Mouse (Mus musculus): ENCODE data around the gene Trim16. TPM values are rescaled to one million over a fixed set of nuclear protein-coding genes. Genes with fewer than 3 reads are reported as not detected.

Gene Trim16
- polyA plus RNA-seq, 1 experiment from 2014 or later = 4.0 TPM

DNA sequence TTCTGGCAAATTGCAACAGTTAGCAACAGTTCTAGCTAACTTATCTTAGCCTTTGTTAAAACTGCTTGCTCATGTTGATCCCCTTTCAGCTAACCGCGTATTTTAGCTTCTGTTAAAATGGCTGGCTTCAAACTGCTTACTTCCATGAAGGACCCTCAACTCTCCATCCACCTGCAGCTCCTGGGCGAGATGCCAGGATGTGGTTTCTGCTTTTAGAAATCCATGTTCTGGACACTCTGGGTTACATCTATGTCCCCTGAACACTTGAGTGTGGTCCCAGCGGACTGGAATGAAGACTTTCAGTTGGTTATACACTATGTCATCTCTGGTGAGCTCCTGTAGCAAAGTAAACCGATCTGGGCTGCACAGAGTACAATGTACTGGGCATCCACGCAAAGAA is 7.8 kb upstream of the Trim16 start:
- no peaks in the 10 kb centered on the region for H3K27me3 ChIP-seq (ENCODE audit: control insufficient read depth, insufficient read depth, low read length)
- peaks cover 3 to 13% of the 10 kb centered on the region in 2 experiments for H3K4me1 ChIP-seq (ENCODE audit: control insufficient read depth in 2 of 2, insufficient read depth in 2 of 2, low read length in 2 of 2)
- no peak overlapping the region for H3K9ac ChIP-seq (ENCODE audit: low read length)
- ATAC-seq (ENCODE audit: insufficient number of reproducible peaks, insufficient read depth, low FRiP score, low read depth) = no peak
- H3K27ac ChIP-seq (replicated peaks in 1 of 2; ENCODE audit: control insufficient read depth in 1 of 2, insufficient read depth in 1 of 2, low read depth in 2 of 2, low read length in 2 of 2) = no peak overlapping the region
- WGBS = 81% methylated on average over 6 of the region's 6 CpGs
- H3K9me3 ChIP-seq (ENCODE audit: control insufficient read depth, low read length) = no peaks in the 10 kb centered on the region
- H3K36me3 ChIP-seq (ENCODE audit: control insufficient read depth, insufficient read depth, low read length) = no peaks in the 10 kb centered on the region
- no peak overlapping the region for H3K4me3 ChIP-seq (ENCODE audit: control insufficient read depth in 1 of 2, insufficient read depth in 1 of 2, low read depth in 1 of 2, low read length in 2 of 2)
- no peak overlapping the region for H3K4me2 ChIP-seq (ENCODE audit: low read length)

- H3K4me3 ChIP-seq (ENCODE audit: control insufficient read depth in 1 of 2, insufficient read depth in 1 of 2, low read depth in 1 of 2, low read length in 2 of 2) = no peak overlapping the region
- H3K27ac ChIP-seq (replicated peaks in 1 of 2; ENCODE audit: control insufficient read depth in 1 of 2, insufficient read depth in 1 of 2, low read depth in 2 of 2, low read length in 2 of 2) = no peak overlapping the region
- peaks cover 3 to 13% of the 10 kb centered on the region in 2 experiments for H3K4me1 ChIP-seq (ENCODE audit: control insufficient read depth in 2 of 2, insufficient read depth in 2 of 2, low read length in 2 of 2)
- no peaks in the 10 kb centered on the region for H3K27me3 ChIP-seq (ENCODE audit: control insufficient read depth, insufficient read depth, low read length)
- ATAC-seq (ENCODE audit: insufficient number of reproducible peaks, insufficient read depth, low FRiP score, low read depth) = no peak
- H3K4me2 ChIP-seq (ENCODE audit: low read length) = no peak overlapping the region
- H3K9me3 ChIP-seq (ENCODE audit: control insufficient read depth, low read length) = no peaks in the 10 kb centered on the region
- 11% methylated on average over 1 of the region's 1 CpGs for WGBS
- H3K36me3 ChIP-seq (ENCODE audit: control insufficient read depth, insufficient read depth, low read length) = no peaks in the 10 kb centered on the region
- no peak overlapping the region for H3K9ac ChIP-seq (ENCODE audit: low read length)
Observed at GRCm38 (mm10) chr11:62813497-62813896, 6.5 kb upstream of the Trim16 start.

DNA sequence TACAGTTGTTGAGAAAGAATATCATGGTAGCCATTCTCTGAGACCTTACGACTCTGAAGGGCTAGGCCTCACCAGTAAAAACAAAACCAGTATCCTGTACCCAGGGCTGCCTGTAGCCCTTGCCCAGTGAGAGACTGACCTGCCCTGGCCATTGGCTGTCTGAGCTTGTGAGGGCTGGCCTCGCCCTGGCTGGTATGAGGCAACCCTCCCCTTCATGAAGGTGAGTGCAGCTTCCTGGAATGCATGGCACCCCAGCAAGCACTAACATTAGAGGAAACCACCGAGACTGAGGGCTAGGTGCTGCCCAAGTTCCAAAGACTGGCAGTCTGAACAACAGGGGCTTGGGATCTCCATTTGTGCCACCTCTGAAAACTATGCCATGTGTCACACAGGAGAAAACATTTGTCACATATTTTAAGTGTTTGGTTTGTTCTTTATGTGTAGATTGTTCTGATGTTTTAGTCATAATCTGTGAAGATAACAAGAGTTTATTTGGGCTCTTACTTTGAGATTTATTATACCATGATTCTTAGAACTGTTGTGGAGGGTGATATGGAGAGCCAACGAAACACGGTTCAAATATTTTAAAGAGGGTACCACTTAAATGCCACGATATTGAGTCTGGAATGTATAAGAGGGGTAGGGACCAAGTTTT is 5.9 kb upstream of the Trim16 start:
- H3K9me3 ChIP-seq (ENCODE audit: control insufficient read depth, low read length) = no peaks in the 10 kb centered on the region
- H3K9ac ChIP-seq (ENCODE audit: low read length) = no peak overlapping the region
- WGBS = 53% methylated on average over 6 of the region's 6 CpGs
- peaks cover 3 to 13% of the 10 kb centered on the region in 2 experiments for H3K4me1 ChIP-seq (ENCODE audit: control insufficient read depth in 2 of 2, insufficient read depth in 2 of 2, low read length in 2 of 2)
- no peaks in the 10 kb centered on the region for H3K27me3 ChIP-seq (ENCODE audit: control insufficient read depth, insufficient read depth, low read length)
- no peak for ATAC-seq (ENCODE audit: insufficient number of reproducible peaks, insufficient read depth, low FRiP score, low read depth)
- no peak overlapping the region for H3K27ac ChIP-seq (replicated peaks in 1 of 2; ENCODE audit: control insufficient read depth in 1 of 2, insufficient read depth in 1 of 2, low read depth in 2 of 2, low read length in 2 of 2)
- no peak overlapping the region for H3K4me2 ChIP-seq (ENCODE audit: low read length)
- H3K36me3 ChIP-seq (ENCODE audit: control insufficient read depth, insufficient read depth, low read length) = no peaks in the 10 kb centered on the region
- H3K4me3 ChIP-seq (ENCODE audit: control insufficient read depth in 1 of 2, insufficient read depth in 1 of 2, low read depth in 1 of 2, low read length in 2 of 2) = no peak overlapping the region

GRCm38 (mm10) chr11:62814625-62815024 is 5.4 kb upstream of the Trim16 start:
- Histone ChIP-seq H3K9me3 (ENCODE audit: control insufficient read depth, low read length) (no peaks in the 10 kb centered on the region), H3K4me1 (ENCODE audit: control insufficient read depth in 2 of 2, insufficient read depth in 2 of 2, low read length in 2 of 2) (peaks cover 3 to 13% of the 10 kb centered on the region in 2 experiments), H3K9ac (ENCODE audit: low read length) (no peak overlapping the region), H3K36me3 (ENCODE audit: control insufficient read depth, insufficient read depth, low read length) (no peaks in the 10 kb centered on the region), H3K27me3 (ENCODE audit: control insufficient read depth, insufficient read depth, low read length) (no peaks in the 10 kb centered on the region), H3K4me3 (ENCODE audit: control insufficient read depth in 1 of 2, insufficient read depth in 1 of 2, low read depth in 1 of 2, low read length in 2 of 2) (no peak overlapping the region), H3K27ac (replicated peaks in 1 of 2; ENCODE audit: control insufficient read depth in 1 of 2, insufficient read depth in 1 of 2, low read depth in 2 of 2, low read length in 2 of 2) (no peak overlapping the region), H3K4me2 (ENCODE audit: low read length) (no peak overlapping the region)
- ATAC-seq (ENCODE audit: insufficient number of reproducible peaks, insufficient read depth, low FRiP score, low read depth) = no peak
- 36% methylated on average over 4 of the region's 4 CpGs for WGBS

- Histone ChIP-seq H3K4me3 (ENCODE audit: control insufficient read depth in 1 of 2, insufficient read depth in 1 of 2, low read depth in 1 of 2, low read length in 2 of 2) (no peak overlapping the region), H3K4me1 (ENCODE audit: control insufficient read depth in 2 of 2, insufficient read depth in 2 of 2, low read length in 2 of 2) (peaks cover 8 to 20% of the 10 kb centered on the region in 2 experiments), H3K9ac (ENCODE audit: low read length) (no peak overlapping the region), H3K27ac (replicated peaks in 1 of 2; ENCODE audit: control insufficient read depth in 1 of 2, insufficient read depth in 1 of 2, low read depth in 2 of 2, low read length in 2 of 2) (no peak overlapping the region), H3K36me3 (ENCODE audit: control insufficient read depth, insufficient read depth, low read length) (no peaks in the 10 kb centered on the region), H3K4me2 (ENCODE audit: low read length) (no peak overlapping the region), H3K27me3 (ENCODE audit: control insufficient read depth, insufficient read depth, low read length) (no peaks in the 10 kb centered on the region), H3K9me3 (ENCODE audit: control insufficient read depth, low read length) (no peaks in the 10 kb centered on the region)
- 86% methylated on average over 1 of the region's 1 CpGs for WGBS
- ATAC-seq (ENCODE audit: insufficient number of reproducible peaks, insufficient read depth, low FRiP score, low read depth) = no peak
Observed at GRCm38 (mm10) chr11:62815438-62815837, 4.6 kb upstream of the Trim16 start.

DNA sequence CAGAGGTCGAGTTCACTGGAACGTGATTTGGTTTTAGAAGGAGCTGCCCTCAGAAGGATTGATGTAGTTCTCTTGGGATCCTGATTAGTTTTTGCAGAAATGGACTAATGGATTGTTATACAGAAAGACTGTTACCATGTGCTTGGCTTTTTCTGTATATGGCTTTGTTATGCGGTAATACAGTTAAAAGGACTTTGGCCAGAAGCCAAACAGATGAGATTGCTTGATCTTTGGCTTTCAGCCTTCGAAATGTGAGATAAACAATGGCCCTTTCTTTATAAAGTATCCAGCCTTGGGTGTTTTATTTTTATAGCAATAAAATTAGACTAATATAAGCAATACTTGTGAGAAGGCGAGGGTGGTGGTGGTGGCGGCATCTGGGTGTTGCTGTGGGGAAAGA is 3.4 kb upstream of the Trim16 start:
- ATAC-seq (ENCODE audit: insufficient number of reproducible peaks, insufficient read depth, low FRiP score, low read depth) = no peak
- Histone ChIP-seq H3K27me3 (ENCODE audit: control insufficient read depth, insufficient read depth, low read length) (no peaks in the 10 kb centered on the region), H3K4me2 (ENCODE audit: low read length) (no peak overlapping the region), H3K4me3 (ENCODE audit: control insufficient read depth in 1 of 2, insufficient read depth in 1 of 2, low read depth in 1 of 2, low read length in 2 of 2) (no peak overlapping the region), H3K9me3 (ENCODE audit: control insufficient read depth, low read length) (no peaks in the 10 kb centered on the region), H3K9ac (ENCODE audit: low read length) (no peak overlapping the region), H3K27ac (replicated peaks in 1 of 2; ENCODE audit: control insufficient read depth in 1 of 2, insufficient read depth in 1 of 2, low read depth in 2 of 2, low read length in 2 of 2) (no peak overlapping the region), H3K36me3 (ENCODE audit: control insufficient read depth, insufficient read depth, low read length) (no peaks in the 10 kb centered on the region), H3K4me1 (ENCODE audit: control insufficient read depth in 2 of 2, insufficient read depth in 2 of 2, low read length in 2 of 2) (peaks cover 14 to 28% of the 10 kb centered on the region in 2 experiments)
- 64% methylated on average over 6 of the region's 6 CpGs for WGBS

DNA sequence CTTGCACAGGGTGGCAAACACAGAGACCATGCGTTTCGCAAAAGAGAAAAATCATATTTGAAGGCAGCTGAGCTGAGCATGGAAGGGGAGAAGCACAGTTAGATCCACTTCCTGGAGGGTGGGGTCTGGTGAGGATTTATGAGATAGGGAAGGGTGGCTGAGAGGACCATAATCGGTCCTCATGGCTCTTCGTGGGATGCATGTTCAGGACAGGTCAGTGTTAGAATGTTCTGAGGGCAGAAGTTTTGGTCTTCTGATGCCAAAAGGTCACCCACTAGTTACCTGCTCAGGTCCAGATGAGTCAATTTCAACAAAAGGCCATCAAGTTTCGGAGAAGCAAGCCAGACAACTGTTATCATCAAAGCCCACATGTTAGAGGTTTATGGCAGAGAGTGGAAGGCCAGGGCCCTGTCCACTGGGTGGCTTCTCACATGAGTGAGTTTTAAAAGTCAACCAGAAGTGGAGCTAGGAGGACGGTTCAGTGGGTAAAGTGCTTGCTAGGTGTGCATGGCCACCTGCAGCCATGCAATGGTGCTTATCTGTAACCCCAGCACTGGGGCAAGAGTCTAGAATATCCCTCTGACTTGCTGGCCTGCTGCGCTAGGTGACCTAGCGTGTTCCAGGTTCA is 858 bp upstream of the Trim16 start:
- H3K4me2 ChIP-seq (ENCODE audit: low read length) = no peak overlapping the region
- no peaks in the 10 kb centered on the region for H3K27me3 ChIP-seq (ENCODE audit: control insufficient read depth, insufficient read depth, low read length)
- no peak overlapping the region for H3K9ac ChIP-seq (ENCODE audit: low read length)
- no peak overlapping the region for H3K27ac ChIP-seq (replicated peaks in 1 of 2; ENCODE audit: control insufficient read depth in 1 of 2, insufficient read depth in 1 of 2, low read depth in 2 of 2, low read length in 2 of 2)
- no peak overlapping the region for H3K4me3 ChIP-seq (ENCODE audit: control insufficient read depth in 1 of 2, insufficient read depth in 1 of 2, low read depth in 1 of 2, low read length in 2 of 2)
- H3K9me3 ChIP-seq (ENCODE audit: control insufficient read depth, low read length) = no peaks in the 10 kb centered on the region
- no peaks in the 10 kb centered on the region for H3K36me3 ChIP-seq (ENCODE audit: control insufficient read depth, insufficient read depth, low read length)
- 90% methylated on average over 8 of the region's 8 CpGs for WGBS
- no peak for ATAC-seq (ENCODE audit: insufficient number of reproducible peaks, insufficient read depth, low FRiP score, low read depth)
- peaks cover 11 to 19% of the 10 kb centered on the region in 2 experiments; a peak in 3 of 4 replicates for H3K4me1 ChIP-seq (ENCODE audit: control insufficient read depth in 2 of 2, insufficient read depth in 2 of 2, low read length in 2 of 2)
